24 mouse cellular contexts compared by ENCODE assay signal in the genomic region with DNA sequence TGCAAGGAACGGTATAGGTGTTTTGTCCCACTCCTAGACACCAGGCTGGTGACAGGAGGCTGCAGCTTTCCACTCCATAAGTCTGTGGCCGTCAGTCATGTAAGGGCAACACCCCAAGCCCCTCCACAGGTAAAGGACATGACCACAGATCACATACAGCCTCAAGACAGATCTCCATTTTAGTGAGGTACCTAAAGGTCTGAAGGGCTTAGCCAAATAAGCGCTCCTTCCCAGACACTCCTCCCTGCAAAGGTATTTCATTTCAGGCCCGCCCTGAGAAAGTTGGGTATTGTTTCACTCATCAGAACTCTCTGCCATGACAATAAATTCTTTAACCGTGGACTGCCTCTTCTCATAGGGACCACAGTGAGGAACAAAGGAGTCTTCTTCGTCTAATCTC.
"Had no signal": no experiment of that assay in that cellular context is flagged by ENCODE, and none has a peak within 500 bp of the region (broad histone marks: within the 10 kb centered on the region; RNA-seq: fewer than 3 reads in every experiment).

No protein-coding gene starts in this region.

- H3K27ac ChIP-seq: heart, adult 2 months; heart, embryonic 13.5 days; heart, embryonic 15.5 days; hindbrain, embryonic 13.5 days; hindbrain, embryonic 15.5 days; hindbrain, postnatal 0 days; limb, embryonic 13.5 days; limb, embryonic 15.5 days; liver, embryonic 12.5 days; liver, embryonic 14.5 days had no signal

- H3K9ac ChIP-seq: forebrain, postnatal 0 days; heart, embryonic 13.5 days; heart, embryonic 15.5 days; hindbrain, embryonic 13.5 days; hindbrain, embryonic 15.5 days; limb, embryonic 13.5 days; limb, embryonic 15.5 days; liver, embryonic 12.5 days; liver, embryonic 14.5 days had no signal

- DNase-seq: forebrain, postnatal 0 days; gastrocnemius, postnatal 14 days; gastrocnemius, postnatal 36 days; heart, adult 11 months; heart, adult 2 months; heart, postnatal 14 days; heart, postnatal 36 days; kidney, adult 18-20 months; kidney, adult 8-10 months; kidney, postnatal 10 days; layer of hippocampus, adult 9-11 months; layer of hippocampus, postnatal 36 days; left cerebral cortex, postnatal 4 days had no signal

- H3K4me3 ChIP-seq: heart, adult 2 months; heart, embryonic 13.5 days; heart, embryonic 15.5 days; hindbrain, embryonic 13.5 days; hindbrain, embryonic 15.5 days; limb, embryonic 13.5 days; limb, embryonic 15.5 days; liver, embryonic 12.5 days had no signal

- H3K4me1 ChIP-seq: heart, embryonic 13.5 days; heart, embryonic 15.5 days; hindbrain, embryonic 13.5 days; hindbrain, embryonic 15.5 days; limb, embryonic 13.5 days; limb, embryonic 15.5 days; liver, embryonic 12.5 days had no signal

- ATAC-seq: forebrain, postnatal 0 days; hindbrain, postnatal 0 days; intestine, embryonic 16.5 days; liver, embryonic 12.5 days had no signal

- H3K27me3 ChIP-seq: heart, embryonic 13.5 days; heart, embryonic 15.5 days; hindbrain, embryonic 13.5 days; hindbrain, embryonic 15.5 days; limb, embryonic 13.5 days; limb, embryonic 15.5 days; liver, embryonic 12.5 days had no signal

- H3K36me3 ChIP-seq: heart, embryonic 13.5 days; heart, embryonic 15.5 days; hindbrain, embryonic 13.5 days; hindbrain, embryonic 15.5 days; limb, embryonic 13.5 days; limb, embryonic 15.5 days; liver, embryonic 12.5 days had no signal

- H3K9me3 ChIP-seq: heart, embryonic 13.5 days; heart, embryonic 15.5 days; hindbrain, embryonic 13.5 days; hindbrain, embryonic 15.5 days; limb, embryonic 13.5 days; limb, embryonic 15.5 days; liver, embryonic 12.5 days had no signal

- H3K4me2 ChIP-seq: heart, embryonic 11.5 days; heart, embryonic 13.5 days; heart, embryonic 15.5 days; hindbrain, embryonic 13.5 days; hindbrain, embryonic 15.5 days; limb, embryonic 13.5 days; limb, embryonic 15.5 days; liver, embryonic 12.5 days had no signal
